ENCODE assay signal across 8 mouse cellular contexts in the genomic region with DNA sequence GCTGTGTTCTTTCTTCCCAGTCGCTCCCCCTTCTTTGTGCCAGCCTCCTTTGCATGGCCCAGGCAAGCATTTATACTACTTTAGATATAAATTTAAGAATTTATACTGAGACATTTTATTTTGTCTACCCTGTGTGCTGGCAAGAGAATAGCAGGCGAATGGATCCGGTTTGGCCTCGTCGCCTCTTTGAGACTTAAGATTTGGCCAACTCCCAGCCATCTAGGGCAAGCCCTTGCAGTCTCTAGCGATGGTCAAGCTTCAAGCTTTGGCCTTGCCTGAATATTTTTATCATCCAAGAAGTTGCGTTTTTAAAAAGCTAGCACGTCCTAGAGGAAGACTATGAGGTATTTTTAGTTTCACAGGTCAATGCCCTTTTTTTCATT. TPM values are rescaled to one million over a fixed set of nuclear protein-coding genes. Genes with fewer than 3 reads are reported as not detected.
A peak's percentile ranks its signal among the peaks of the same experiment; 100 is the strongest.
DNase-seq lines count a peak whose midpoint lies in the region; ATAC-seq and TF ChIP-seq lines count a peak whose summit lies in the region.

No protein-coding gene starts in this region.

- peak overlapping the region; percentile 67 for H3K4me2 ChIP-seq in neural tube, embryonic 13.5 days

- TF ChIP-seq CTCF in lung, adult 2 months (IDR thresholded peaks at IDR 0.05; ENCODE audit: insufficient read depth, low read length), result no peak

- H3K27ac ChIP-seq in limb, embryonic 10.5 days, result peak overlapping the region; percentile 95
- peak overlapping the region; percentile 90 for H3K27ac ChIP-seq in neural tube, embryonic 13.5 days (replicated peaks)

- peak; percentile 32 for ATAC-seq in erythroid progenitor cell, adult 5-6 weeks (replicated peaks; ENCODE audit: low FRiP score, poor library complexity, severe bottlenecking)
- ATAC-seq in neural tube, embryonic 13.5 days (ENCODE audit: low read depth), result peak; percentile 36

- H3K4me1 ChIP-seq in lung, adult 2 months (ENCODE audit: control insufficient read depth, insufficient read depth, low read length), result peaks cover 4% of the 10 kb centered on the region; the same call in 1 of the 2 replicates
- peaks cover 10% of the 10 kb centered on the region for H3K4me1 ChIP-seq in limb, embryonic 10.5 days
- peaks cover 15% of the 10 kb centered on the region for H3K4me1 ChIP-seq in neural tube, embryonic 13.5 days (replicated peaks)

- H3K9ac ChIP-seq in neural tube, embryonic 13.5 days, result peak overlapping the region; percentile 83

- no peaks in the 10 kb centered on the region for H3K9me3 ChIP-seq in limb, embryonic 10.5 days (replicated peaks)
- no peaks in the 10 kb centered on the region for H3K9me3 ChIP-seq in neural tube, embryonic 13.5 days

- no peak for DNase-seq in lung, adult 2 months
- DNase-seq in lung, postnatal 4 days, result no peak
- DNase-seq in limb, embryonic 10.5 days (ENCODE audit: low spot score), result no peak
- DNase-seq in B cell, adult 2 months, result no peak
- no peak for DNase-seq in left cerebral cortex, postnatal 4 days
- DNase-seq in urinary bladder, postnatal 4 days (ENCODE audit: low spot score in 2 of 2), result no peak

- peaks cover 15% of the 10 kb centered on the region for H3K36me3 ChIP-seq in limb, embryonic 10.5 days
- peaks cover 6% of the 10 kb centered on the region; the same call in 1 of the 2 replicates for H3K36me3 ChIP-seq in neural tube, embryonic 13.5 days

- peak overlapping the region; percentile 86 for H3K4me3 ChIP-seq in lung, adult 2 months (replicated peaks; ENCODE audit: extremely low read depth, low read depth, low read length)
- H3K4me3 ChIP-seq in limb, embryonic 10.5 days, result peak overlapping the region; percentile 78
- peak overlapping the region; percentile 67 for H3K4me3 ChIP-seq in neural tube, embryonic 13.5 days

- no peaks in the 10 kb centered on the region for H3K27me3 ChIP-seq in limb, embryonic 10.5 days (ENCODE audit: low read depth, poor library complexity, severe bottlenecking)
- H3K27me3 ChIP-seq in neural tube, embryonic 13.5 days, result no peaks in the 10 kb centered on the region

- TF ChIP-seq POLR2A in lung, adult 2 months (IDR thresholded peaks at IDR 0.05; ENCODE audit: borderline replicate concordance, extremely low read depth, low read depth, low read length), result no peak

- intact Hi-C loops in left cerebral cortex, postnatal 4 days (cut with DNase I), result no loop called here

- 5% methylated on average over 8 of the region's 8 CpGs for WGBS in lung, adult 2 months
- WGBS in limb, embryonic 10.5 days, result 11% methylated on average over 8 of the region's 8 CpGs
- 12% methylated on average over 8 of the region's 8 CpGs for WGBS in neural tube, embryonic 13.5 days

RNA-seq across cellular contexts. Expression of a gene that starts 0.4 kb away (rescaled TPM):
- polyA plus RNA-seq in lung, adult 2 months (2012; rRNA removed), result 4.7 and 8.6 TPM in 2 replicates
- total RNA-seq in erythroid progenitor cell, adult 5-6 weeks (2015; ENCODE audit: low replicate concordance), result 7.9 and 15.5 TPM in 2 replicates
- total RNA-seq in erythroid progenitor cell, adult 5-6 weeks (2017; ENCODE audit: low replicate concordance), result 6.4 and 6.7 TPM in 2 replicates
- 35.4 and 40.8 TPM in 2 replicates for polyA plus RNA-seq in limb, embryonic 10.5 days (2016; fragmentation: Nextera tagmentation; extraction: Ambion mirVana)
- 24.8 and 27.9 TPM in 2 replicates for polyA plus RNA-seq in neural tube, embryonic 13.5 days (2015; fragmentation: Nextera tagmentation; extraction: Ambion mirVana)
- total RNA-seq in left cerebral cortex, postnatal 4 days (2021), result 10 to 100 TPM; 15.2 to 17.1 TPM
